Mouse (Mus musculus): ENCODE measurements around the gene Pla2g4a. TPM values are rescaled to one million over a fixed set of nuclear protein-coding genes. Genes with fewer than 3 reads are reported as not detected.
"Not testable (repeated sequence)": the region's sequence is repeated elsewhere in the genome, so short reads cannot be mapped to it uniquely, and the experiment has no call there.

Gene Pla2g4a
- polyA plus RNA-seq, 1 experiment from 2014 or later: 2.7 TPM

- no peak for ATAC-seq (ENCODE audit: low FRiP score)
- Histone ChIP-seq H3K36me3 (replicated peaks) (no peaks in the 10 kb centered on the region), H3K4me2 (no peak overlapping the region), H3K9me3 (no peaks in the 10 kb centered on the region), H3K4me1 (no peaks in the 10 kb centered on the region), H3K4me3 (replicated peaks) (no peak overlapping the region), H3K27me3 (no peaks in the 10 kb centered on the region), H3K27ac (no peak overlapping the region), H3K9ac (no peak overlapping the region)
- WGBS: 89% methylated on average over 3 of the region's 3 CpGs
These were observed 10.4 kb downstream of the Pla2g4a start for GRCm38 (mm10) chr1:149950656-149951055.

DNA sequence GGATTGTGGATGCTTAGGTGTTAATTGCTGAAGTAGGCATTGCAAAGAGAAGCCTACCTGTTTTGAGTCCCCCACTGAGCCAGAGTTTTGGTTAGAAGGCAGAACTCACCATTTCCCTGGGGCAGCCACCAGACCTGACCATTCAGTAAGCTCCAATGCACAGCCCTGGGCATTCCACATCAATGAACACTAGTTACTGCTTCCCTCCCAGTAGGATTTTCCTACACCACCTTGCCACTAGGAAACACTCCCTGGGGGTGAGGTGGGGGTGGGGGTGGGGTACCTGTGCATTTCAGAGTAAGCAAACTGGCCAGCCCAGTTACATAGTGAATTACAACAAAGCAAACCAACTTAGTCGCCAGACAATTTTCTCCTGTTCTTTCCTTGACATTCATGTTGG, 10.8 kb downstream of the Pla2g4a start:
- no peaks in the 10 kb centered on the region for H3K27me3 ChIP-seq
- no peak overlapping the region for H3K4me3 ChIP-seq (replicated peaks)
- H3K36me3 ChIP-seq (replicated peaks): no peaks in the 10 kb centered on the region
- ATAC-seq (ENCODE audit: low FRiP score): no peak
- H3K9ac ChIP-seq: no peak overlapping the region
- 79% methylated on average over 1 of the region's 1 CpGs for WGBS
- no peak overlapping the region for H3K4me2 ChIP-seq
- H3K9me3 ChIP-seq: no peaks in the 10 kb centered on the region
- H3K4me1 ChIP-seq: no peaks in the 10 kb centered on the region
- H3K27ac ChIP-seq: no peak overlapping the region

- H3K9me3 ChIP-seq: no peaks in the 10 kb centered on the region
- H3K9ac ChIP-seq: no peak overlapping the region
- H3K4me2 ChIP-seq: no peak overlapping the region
- no peaks in the 10 kb centered on the region for H3K36me3 ChIP-seq (replicated peaks)
- no peaks in the 10 kb centered on the region for H3K4me1 ChIP-seq
- no peak overlapping the region for H3K27ac ChIP-seq
- no peaks in the 10 kb centered on the region for H3K27me3 ChIP-seq
- 93% methylated on average over 1 of the region's 1 CpGs for WGBS
- no peak for ATAC-seq (ENCODE audit: low FRiP score)
- H3K4me3 ChIP-seq (replicated peaks): no peak overlapping the region
These were observed 11.8 kb downstream of the Pla2g4a start for GRCm38 (mm10) chr1:149949334-149949733.

DNA sequence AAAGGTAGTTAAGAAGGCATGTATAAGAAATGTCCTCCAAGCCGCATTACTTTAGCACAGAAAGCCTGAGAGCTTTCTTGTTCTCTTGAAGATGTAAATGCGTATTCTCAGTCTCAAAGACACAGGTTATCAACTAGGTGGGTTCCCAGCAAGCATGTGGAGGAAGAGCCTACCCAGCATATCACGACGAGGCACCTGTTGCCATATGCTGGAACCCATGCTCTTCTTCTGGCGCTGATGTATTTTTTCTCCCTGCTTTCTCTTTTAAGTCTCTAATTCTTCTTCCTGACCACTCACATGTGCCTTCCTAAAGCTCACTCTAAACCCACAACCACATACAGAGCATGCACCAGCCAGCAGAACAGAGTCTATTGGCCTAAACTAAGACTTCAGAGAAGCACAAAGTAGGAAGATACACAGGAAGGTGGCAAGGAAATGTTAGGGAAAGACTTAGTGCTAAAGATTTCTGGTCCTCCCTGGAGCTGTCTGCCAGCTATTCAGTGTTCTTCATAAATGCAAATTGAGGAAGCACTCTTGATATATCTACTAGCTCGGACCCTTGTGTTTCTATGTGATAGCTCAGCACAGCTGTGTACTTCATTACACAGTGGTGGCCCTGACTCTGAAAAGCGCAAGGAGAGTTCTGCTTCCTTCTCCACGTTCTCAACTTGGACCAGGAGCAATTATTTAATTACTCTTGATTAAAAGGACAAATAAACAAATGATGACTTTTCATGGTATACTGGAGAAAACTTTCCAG, 12.8 kb downstream of the Pla2g4a start:
- no peaks in the 10 kb centered on the region for H3K27me3 ChIP-seq
- H3K9ac ChIP-seq: no peak overlapping the region
- H3K4me2 ChIP-seq: no peak overlapping the region
- 89% methylated on average over 8 of the region's 8 CpGs for WGBS
- ATAC-seq (ENCODE audit: low FRiP score): no peak
- no peak overlapping the region for H3K27ac ChIP-seq
- no peak overlapping the region for H3K4me3 ChIP-seq (replicated peaks)
- H3K36me3 ChIP-seq (replicated peaks): no peaks in the 10 kb centered on the region
- H3K9me3 ChIP-seq: no peaks in the 10 kb centered on the region
- H3K4me1 ChIP-seq: no peaks in the 10 kb centered on the region

DNA sequence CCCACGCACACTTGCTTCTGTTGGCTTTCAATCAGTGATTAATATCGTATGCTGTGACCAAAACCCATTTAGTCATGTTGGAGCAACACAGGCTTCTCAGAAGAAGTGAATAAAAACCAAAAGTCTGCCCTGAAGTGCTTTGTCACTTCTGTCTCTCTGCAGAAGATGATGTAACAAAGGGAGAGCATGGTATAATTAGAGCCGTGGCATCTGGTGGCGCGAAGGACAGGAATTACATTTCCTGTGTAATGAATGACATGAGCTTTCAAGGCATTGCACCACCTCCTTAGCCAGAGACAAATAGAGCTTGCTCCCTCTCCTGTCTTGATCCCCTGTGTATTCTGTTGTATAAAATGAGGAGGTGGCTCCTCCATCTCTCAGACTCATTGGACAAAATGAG, 14.1 kb downstream of the Pla2g4a start:
- Histone ChIP-seq H3K36me3 (replicated peaks) (no peaks in the 10 kb centered on the region), H3K4me2 (no peak overlapping the region), H3K27ac (no peak overlapping the region), H3K4me1 (no peaks in the 10 kb centered on the region), H3K9me3 (no peaks in the 10 kb centered on the region), H3K4me3 (replicated peaks) (no peak overlapping the region), H3K9ac (no peak overlapping the region), H3K27me3 (no peaks in the 10 kb centered on the region)
- 53% methylated on average over 5 of the region's 5 CpGs for WGBS
- ATAC-seq (ENCODE audit: low FRiP score): no peak

DNA sequence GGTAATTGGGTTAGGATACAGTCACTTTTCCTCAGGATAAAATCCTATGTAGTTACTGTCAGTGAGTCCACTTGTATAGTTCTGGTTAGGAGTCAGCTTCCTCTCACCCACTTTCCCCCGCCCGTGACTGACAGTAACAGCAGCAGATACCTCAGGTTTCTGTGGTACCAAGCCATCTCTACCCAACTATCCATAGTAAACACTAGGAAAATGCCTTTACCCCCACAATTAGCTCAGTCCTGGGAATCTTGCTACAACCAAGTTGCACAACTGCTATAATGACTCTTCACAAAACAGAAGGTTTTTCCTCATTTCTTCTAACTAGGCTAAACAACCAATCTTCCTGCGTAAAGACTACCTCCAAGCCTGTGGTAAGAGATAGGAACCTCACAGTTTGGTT, 14.7 kb downstream of the Pla2g4a start:
- Histone ChIP-seq H3K36me3 (replicated peaks) (no peaks in the 10 kb centered on the region), H3K4me2 (no peak overlapping the region), H3K9me3 (no peaks in the 10 kb centered on the region), H3K27me3 (no peaks in the 10 kb centered on the region), H3K4me1 (no peaks in the 10 kb centered on the region), H3K27ac (no peak overlapping the region), H3K4me3 (replicated peaks) (no peak overlapping the region), H3K9ac (no peak overlapping the region)
- ATAC-seq (ENCODE audit: low FRiP score): no peak
- 91% methylated on average over 3 of the region's 3 CpGs for WGBS

GRCm38 (mm10) chr1:149943611-149944010, 17.5 kb downstream of the Pla2g4a start:
- no peak for ATAC-seq (ENCODE audit: low FRiP score)
- H3K4me2 ChIP-seq: no peak overlapping the region
- no peaks in the 10 kb centered on the region for H3K27me3 ChIP-seq
- H3K9me3 ChIP-seq: no peaks in the 10 kb centered on the region
- WGBS: 70% methylated on average over 2 of the region's 2 CpGs
- H3K4me3 ChIP-seq (replicated peaks): no peak overlapping the region
- H3K9ac ChIP-seq: no peak overlapping the region
- H3K27ac ChIP-seq: no peak overlapping the region
- no peaks in the 10 kb centered on the region for H3K4me1 ChIP-seq
- no peaks in the 10 kb centered on the region for H3K36me3 ChIP-seq (replicated peaks)

- Histone ChIP-seq H3K4me3 (replicated peaks) (no peak overlapping the region), H3K9ac (no peak overlapping the region), H3K4me1 (no peaks in the 10 kb centered on the region), H3K9me3 (no peaks in the 10 kb centered on the region), H3K4me2 (no peak overlapping the region), H3K27me3 (no peaks in the 10 kb centered on the region), H3K36me3 (replicated peaks) (no peaks in the 10 kb centered on the region), H3K27ac (no peak overlapping the region)
- 86% methylated on average over 1 of the region's 1 CpGs for WGBS
- ATAC-seq (ENCODE audit: low FRiP score): no peak
These were observed 20.8 kb downstream of the Pla2g4a start for GRCm38 (mm10) chr1:149940301-149940700.

DNA sequence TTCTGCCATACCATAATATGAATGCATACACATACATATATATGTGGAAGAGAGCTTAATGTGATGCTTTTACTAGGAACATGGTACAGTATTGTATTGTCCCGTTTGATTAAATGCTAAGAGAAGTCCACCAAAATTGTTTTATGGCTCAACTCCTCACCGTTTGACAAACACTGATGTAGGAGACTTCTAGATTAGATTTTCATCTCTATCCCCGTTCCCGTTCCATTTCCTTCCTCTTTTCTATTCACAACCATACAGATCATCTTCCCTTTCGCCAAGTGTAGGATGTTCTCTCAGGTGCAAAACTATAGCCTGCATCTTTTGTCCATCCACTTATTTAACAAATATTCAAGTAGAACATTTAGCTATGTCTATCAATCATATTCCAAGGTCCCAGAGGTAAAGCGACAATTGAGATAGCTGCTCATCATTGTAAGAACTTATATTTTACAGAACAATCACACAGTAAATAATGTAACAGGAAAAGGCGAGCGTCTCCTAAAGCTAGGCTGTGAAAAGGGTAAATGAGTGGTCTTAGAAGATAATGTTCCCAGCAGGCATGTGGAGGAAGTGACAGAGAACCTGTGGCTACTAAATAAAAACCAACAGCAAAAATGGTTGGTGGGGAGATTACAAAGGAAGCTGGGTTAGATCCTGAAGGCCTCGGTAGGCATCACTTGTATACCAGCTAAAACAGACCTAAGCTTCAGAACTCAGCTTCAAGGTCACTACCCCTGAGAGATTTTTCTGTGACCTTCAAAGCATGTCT, 21.6 kb downstream of the Pla2g4a start:
- 90% methylated on average over 9 of the region's 9 CpGs for WGBS
- H3K36me3 ChIP-seq (replicated peaks): no peaks in the 10 kb centered on the region
- no peaks in the 10 kb centered on the region for H3K4me1 ChIP-seq
- no peak overlapping the region for H3K4me3 ChIP-seq (replicated peaks)
- H3K9me3 ChIP-seq: no peaks in the 10 kb centered on the region
- H3K27ac ChIP-seq: no peak overlapping the region
- no peaks in the 10 kb centered on the region for H3K27me3 ChIP-seq
- no peak overlapping the region for H3K9ac ChIP-seq
- H3K4me2 ChIP-seq: no peak overlapping the region
- ATAC-seq (ENCODE audit: low FRiP score): no peak

DNA sequence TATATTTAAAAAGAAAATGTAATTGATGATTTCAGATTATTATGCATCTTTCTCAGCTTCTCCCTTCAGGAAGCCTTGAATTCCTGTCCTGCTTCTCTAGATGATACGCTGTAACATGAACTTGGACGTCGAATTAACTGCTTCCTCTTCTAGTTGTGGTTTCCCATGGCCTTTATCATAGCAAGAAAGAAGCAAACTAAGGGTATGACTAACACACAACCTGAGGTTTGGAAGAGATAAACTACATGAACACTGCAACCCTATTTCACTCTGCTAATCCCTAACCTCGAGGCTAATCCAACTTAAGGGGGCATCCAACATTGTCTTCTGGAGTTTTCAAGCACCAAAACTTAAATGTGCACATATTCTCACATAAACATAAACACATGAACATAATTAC, 23.3 kb downstream of the Pla2g4a start:
- no peaks in the 10 kb centered on the region for H3K36me3 ChIP-seq (replicated peaks)
- H3K27ac ChIP-seq: no peak overlapping the region
- no peak overlapping the region for H3K4me2 ChIP-seq
- H3K27me3 ChIP-seq: no peaks in the 10 kb centered on the region
- H3K4me1 ChIP-seq: no peaks in the 10 kb centered on the region
- no peak overlapping the region for H3K9ac ChIP-seq
- no peaks in the 10 kb centered on the region for H3K9me3 ChIP-seq
- H3K4me3 ChIP-seq (replicated peaks): no peak overlapping the region
- WGBS: 86% methylated on average over 4 of the region's 4 CpGs
- no peak for ATAC-seq (ENCODE audit: low FRiP score)

DNA sequence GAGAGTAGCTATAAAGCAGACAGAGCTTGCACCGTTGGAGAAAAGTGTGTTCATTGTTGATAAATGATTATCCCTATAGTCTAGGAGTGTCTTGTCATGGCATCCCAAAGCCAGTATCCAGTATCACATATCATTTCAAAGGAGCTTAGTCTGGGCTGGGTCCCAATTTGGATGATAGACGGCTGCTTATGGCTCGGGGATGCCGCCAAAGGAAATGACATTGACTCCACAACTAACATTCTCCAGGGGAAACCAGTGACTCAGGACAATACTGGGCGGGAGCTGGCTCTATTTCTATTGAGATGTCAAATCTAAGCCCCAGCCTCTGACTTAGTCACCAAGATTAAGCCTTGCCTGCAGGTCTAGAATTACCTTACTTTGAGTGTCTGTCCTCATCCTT, 31.9 kb downstream of the Pla2g4a start:
- no peak overlapping the region for H3K27ac ChIP-seq
- H3K4me3 ChIP-seq (replicated peaks): no peak overlapping the region
- H3K27me3 ChIP-seq: no peaks in the 10 kb centered on the region
- no peaks in the 10 kb centered on the region for H3K36me3 ChIP-seq (replicated peaks)
- no peaks in the 10 kb centered on the region for H3K4me1 ChIP-seq
- H3K9me3 ChIP-seq: no peaks in the 10 kb centered on the region
- no peak for ATAC-seq (ENCODE audit: low FRiP score)
- WGBS: 80% methylated on average over 5 of the region's 5 CpGs
- no peak overlapping the region for H3K9ac ChIP-seq
- no peak overlapping the region for H3K4me2 ChIP-seq

DNA sequence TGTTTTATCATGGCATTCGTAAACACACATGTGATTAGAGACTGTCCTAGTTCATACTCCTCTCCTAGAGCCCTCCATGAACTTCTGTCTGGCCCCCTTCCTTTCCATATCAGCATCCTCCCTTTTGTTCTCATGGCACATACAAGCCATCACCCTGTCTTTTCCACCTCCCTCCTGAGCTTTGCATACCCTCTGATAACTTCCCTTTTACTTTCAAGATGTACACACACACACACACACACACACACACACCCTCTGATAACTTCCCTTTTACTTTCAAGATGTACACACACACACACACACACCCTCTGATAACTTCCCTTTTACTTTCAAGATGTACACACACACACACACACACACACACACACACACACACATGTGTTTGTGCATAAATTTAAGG, 37.4 kb downstream of the Pla2g4a start:
- WGBS: 100% methylated on average over 1 of the region's 1 CpGs
- not testable (repeated sequence) for H3K4me1 ChIP-seq; H3K36me3 ChIP-seq (replicated peaks); ATAC-seq (ENCODE audit: low FRiP score); H3K4me2 ChIP-seq; H3K9me3 ChIP-seq; H3K9ac ChIP-seq; H3K27me3 ChIP-seq; H3K4me3 ChIP-seq (replicated peaks); H3K27ac ChIP-seq

GRCm38 (mm10) chr1:149922219-149922618, 38.9 kb downstream of the Pla2g4a start:
- no peak overlapping the region for H3K4me2 ChIP-seq
- no peak overlapping the region for H3K4me3 ChIP-seq (replicated peaks)
- H3K9me3 ChIP-seq: no peaks in the 10 kb centered on the region
- H3K9ac ChIP-seq: no peak overlapping the region
- no peaks in the 10 kb centered on the region for H3K4me1 ChIP-seq
- H3K36me3 ChIP-seq (replicated peaks): no peaks in the 10 kb centered on the region
- no peak overlapping the region for H3K27ac ChIP-seq
- 34% methylated on average over 1 of the region's 1 CpGs for WGBS
- no peak for ATAC-seq (ENCODE audit: low FRiP score)
- H3K27me3 ChIP-seq: no peaks in the 10 kb centered on the region

Data from forebrain, embryonic 12.5 days (tissue).